Comparison of ENCODE assay signal across 8 mouse cellular contexts in the genomic region with DNA sequence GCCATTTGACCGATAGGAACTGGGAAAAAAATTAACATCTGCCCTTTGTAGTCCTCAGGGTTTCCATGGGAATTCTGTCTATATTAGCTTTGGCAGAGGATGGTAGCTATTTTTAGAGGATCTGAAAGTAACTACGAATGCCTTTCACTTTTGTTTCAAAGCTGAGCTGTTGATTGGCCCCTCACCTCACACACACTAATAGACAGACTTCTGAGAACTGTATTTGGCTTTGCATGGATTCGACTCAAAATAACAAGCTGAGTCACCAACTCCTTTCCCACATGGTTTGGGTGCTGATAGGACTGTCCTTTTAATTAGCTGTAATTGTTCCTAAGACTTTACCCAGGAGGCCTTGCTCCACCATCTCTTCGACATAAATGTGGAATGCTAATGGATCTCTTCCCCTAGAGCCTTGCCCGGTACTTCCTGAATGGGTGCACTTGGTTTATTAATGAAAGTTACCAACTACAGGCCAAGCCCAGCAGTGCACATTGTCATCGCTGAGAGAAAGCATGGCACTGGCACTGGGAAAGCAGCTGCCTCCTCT.
DNase-seq lines count a peak whose midpoint lies in the region; ATAC-seq and TF ChIP-seq lines count a peak whose summit lies in the region.

No protein-coding gene starts in this region.

- TF ChIP-seq CTCF in forebrain, postnatal 0 days (IDR thresholded peaks at IDR 0.05; ENCODE audit: low read depth), result no peak

- 66% methylated on average over 6 of the region's 6 CpGs for WGBS in kidney, embryonic 16.5 days
- 28% methylated on average over 6 of the region's 6 CpGs for WGBS in forebrain, postnatal 0 days

- H3K27ac ChIP-seq in kidney, embryonic 16.5 days (ENCODE audit: low read length), result no peak overlapping the region
- H3K27ac ChIP-seq in forebrain, postnatal 0 days (ENCODE audit: low read depth, low read length), result no peak overlapping the region

- peak; percentile 31; the same call in 1 of the 2 replicates for ATAC-seq in kidney, embryonic 16.5 days (ENCODE audit: low FRiP score, low TSS enrichment)
- ATAC-seq in forebrain, postnatal 0 days, result peak; percentile 61

- no peaks in the 10 kb centered on the region for H3K9me3 ChIP-seq in kidney, embryonic 16.5 days (ENCODE audit: low read length)
- H3K9me3 ChIP-seq in forebrain, postnatal 0 days (ENCODE audit: low read length), result no peaks in the 10 kb centered on the region

- no peaks in the 10 kb centered on the region for H3K27me3 ChIP-seq in kidney, embryonic 16.5 days (ENCODE audit: insufficient read depth, low read length)
- no peaks in the 10 kb centered on the region for H3K27me3 ChIP-seq in forebrain, postnatal 0 days (ENCODE audit: insufficient read depth, low read length)

- H3K4me2 ChIP-seq in kidney, embryonic 16.5 days (replicated peaks; ENCODE audit: low read depth, low read length), result no peak overlapping the region
- no peak overlapping the region for H3K4me2 ChIP-seq in forebrain, postnatal 0 days (ENCODE audit: low read depth)

- no peak overlapping the region for H3K9ac ChIP-seq in kidney, embryonic 16.5 days (replicated peaks; ENCODE audit: low read length)
- no peak overlapping the region for H3K9ac ChIP-seq in forebrain, postnatal 0 days

- no peak overlapping the region for H3K4me3 ChIP-seq in kidney, embryonic 16.5 days (ENCODE audit: low read length)
- no peak overlapping the region for H3K4me3 ChIP-seq in forebrain, postnatal 0 days (ENCODE audit: low read depth, low read length)

- no peak for DNase-seq in kidney, postnatal 4 days
- peak; percentile 8 for DNase-seq in CD4-positive helper T cell, adult 2 months (ENCODE audit: low read depth, low spot score)
- DNase-seq in forebrain, postnatal 0 days, result peak; percentile 10
- DNase-seq in layer of hippocampus, adult 9-10 months (ENCODE audit: low spot score), result peak; percentile 7
- DNase-seq in cerebellum, adult 9-11 months, result no peak
- DNase-seq in gastrocnemius, adult 8-10 months (ENCODE audit: low spot score in 2 of 2), result no peak
- DNase-seq in kidney, adult 18-20 months, result no peak

- no peaks in the 10 kb centered on the region for H3K36me3 ChIP-seq in kidney, embryonic 16.5 days (ENCODE audit: insufficient read depth, low read length)
- H3K36me3 ChIP-seq in forebrain, postnatal 0 days (ENCODE audit: insufficient read depth), result no peaks in the 10 kb centered on the region

- no peaks in the 10 kb centered on the region for H3K4me1 ChIP-seq in kidney, embryonic 16.5 days (ENCODE audit: insufficient read depth, low read length)
- 0 out of 2 replicates have a peak, but pooled peaks cover 5% of the 10 kb centered on the region for H3K4me1 ChIP-seq in forebrain, postnatal 0 days (ENCODE audit: insufficient read depth)

Comparison
In these comparisons a context has a peak if more than half of its experiments do, and no peak if none do; other contexts are left out.
1. DNase-seq: peak in CD4-positive helper T cell, adult 2 months (single experiment), forebrain, postnatal 0 days (single experiment) and layer of hippocampus, adult 9-10 months (single experiment); none in kidney, postnatal 4 days (0 of 2), cerebellum, adult 9-11 months (single experiment), gastrocnemius, adult 8-10 months (0 of 2) and kidney, adult 18-20 months (single experiment).